Mouse (Mus musculus): ENCODE results near the gene Lpin1.

GRCm38 (mm10) chr12:16587767-16588166, 23.0 kb downstream of the Lpin1 start:
- TF ChIP-seq CTCF (IDR thresholded peaks at IDR 0.05; ENCODE audit: low read depth, low read length) (no peak), TAL1 (conservative IDR thresholded peaks at IDR 0.05; ENCODE audit: low read depth, low read length) (no peak), GATA1 (IDR thresholded peaks at IDR 0.05; ENCODE audit: borderline replicate concordance, low read length) (no peak), POLR2AphosphoS5 (IDR thresholded peaks at IDR 0.05; ENCODE audit: insufficient replicate concordance, low read depth, low read length) (no peak)

All from G1E (cell line).